Mouse (Mus musculus) stomach, postnatal 0 days (tissue): Measurements from ENCODE around the gene Olfr311.

Experiments used
- CTCF ChIP-seq: IDR thresholded peaks from 2 replicates; pipeline ENCODE4 v1.5.1; 2016; ENCODE audit warnings: antibody characterized with exemption, low read depth, mild to moderate bottlenecking, moderate library complexity
- EP300 ChIP-seq: optimal IDR thresholded peaks from 2 replicates; pipeline ENCODE3; 2016; ENCODE audit warnings: antibody characterized with exemption

- TF ChIP-seq CTCF (peak; percentile 50), EP300 (no peak)
Observed at GRCm38 (mm10) chr11:58812001-58812400, 27.1 kb upstream of the Olfr311 start.
